Mouse (Mus musculus) liver, embryonic 16.5 days (tissue): ENCODE measurements around the gene Mpi. TPM values are rescaled to one million over a fixed set of nuclear protein-coding genes. Genes with fewer than 3 reads are reported as not detected.

Experiments
- ATAC-seq: fragments of 200-750 bp; cut with Nextera tagmentation; 2 replicates; pipeline ENCODE4 v1.8.0; 2017; ENCODE audit warnings: low read depth, mild to moderate bottlenecking, moderate number of reproducible peaks, moderate library complexity
- H3K27ac ChIP-seq: fragments of 300-500 bp; sonication (generic); 2 replicates; pipeline ENCODE4 v1.5.1; 2014; ENCODE audit warnings: mild to moderate bottlenecking, low read length
- H3K27me3 ChIP-seq: fragments of 300-500 bp; sonication (generic); 2 replicates; pipeline ENCODE4 v1.6.1; 2014; ENCODE audit warnings: low read depth, low read length, mixed read lengths; ENCODE audit not compliant: control insufficient read depth, insufficient read depth
- H3K36me3 ChIP-seq: fragments of 300-500 bp; sonication (generic); 2 replicates; pipeline ENCODE4 v1.6.1; 2014; ENCODE audit warnings: mild to moderate bottlenecking; ENCODE audit not compliant: control insufficient read depth, insufficient read depth
- H3K4me1 ChIP-seq: fragments of 300-500 bp; sonication (generic); 2 replicates; pipeline ENCODE4 v1.6.1; 2014; ENCODE audit warnings: low read depth, low read length, mixed read lengths; ENCODE audit not compliant: control insufficient read depth
- H3K4me2 ChIP-seq: fragments of 300-500 bp; sonication (generic); 2 replicates; pipeline ENCODE4 v1.6.1; 2014; ENCODE audit warnings: low read depth, low read length, mixed read lengths
- H3K4me3 ChIP-seq: fragments of 300-500 bp; sonication (generic); 2 replicates; pipeline ENCODE4 v1.5.1; 2014; ENCODE audit warnings: low read depth, mild to moderate bottlenecking, low read length
- H3K9ac ChIP-seq: fragments of 300-500 bp; sonication (generic); 2 replicates; pipeline ENCODE4 v1.6.1; 2014; ENCODE audit warnings: low read depth, low read length
- H3K9me3 ChIP-seq: fragments of 300-500 bp; sonication (generic); replicated peaks from 2 replicates; pipeline ENCODE4 v1.6.1; 2016; ENCODE audit warnings: low read length; ENCODE audit not compliant: control insufficient read depth
- WGBS: fragments of 180-500 bp; shearing (Covaris S2); extraction: QIAGEN DNeasy Blood & Tissue Kit; methylation state at CpG from one replicate; pipeline ENCODE4 v1.1.7; 2014; ENCODE audit not compliant: insufficient replicate concordance; 5-methylcytosine and 5-hydroxymethylcytosine counted together
- polyA plus RNA-seq: library from polyadenylated mRNA; unstranded; fragments of >200 nt; fragmentation: Nextera tagmentation; extraction: Ambion mirVana; gene quantifications from 2 replicates; pipeline ENCODE4 v1.2.1, GENCODE M21; 2015

Mpi gene
- polyA plus RNA-seq, 1 experiment from 2014 or later = 12.3 TPM

DNA sequence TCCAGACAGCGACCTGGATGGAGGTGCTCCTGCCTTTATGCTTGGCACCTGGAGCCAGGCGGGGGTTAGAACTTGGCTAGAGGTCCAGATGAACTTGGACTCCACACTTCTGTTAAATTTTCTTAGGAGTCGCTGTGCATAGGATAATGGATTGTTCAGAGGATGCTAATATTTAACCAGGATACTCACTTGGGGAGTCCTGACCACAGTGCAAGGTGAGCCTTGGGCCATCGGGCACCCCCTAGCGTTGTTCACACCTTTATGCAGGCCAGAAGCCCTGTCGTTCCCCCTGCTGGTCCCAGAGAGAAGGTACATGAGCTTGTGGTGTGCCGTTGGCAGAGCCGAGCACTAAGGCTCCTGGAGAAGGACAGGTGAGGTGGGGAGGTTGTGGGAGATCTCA, 14.3 kb upstream of the Mpi start:
- no peak for ATAC-seq

DNA sequence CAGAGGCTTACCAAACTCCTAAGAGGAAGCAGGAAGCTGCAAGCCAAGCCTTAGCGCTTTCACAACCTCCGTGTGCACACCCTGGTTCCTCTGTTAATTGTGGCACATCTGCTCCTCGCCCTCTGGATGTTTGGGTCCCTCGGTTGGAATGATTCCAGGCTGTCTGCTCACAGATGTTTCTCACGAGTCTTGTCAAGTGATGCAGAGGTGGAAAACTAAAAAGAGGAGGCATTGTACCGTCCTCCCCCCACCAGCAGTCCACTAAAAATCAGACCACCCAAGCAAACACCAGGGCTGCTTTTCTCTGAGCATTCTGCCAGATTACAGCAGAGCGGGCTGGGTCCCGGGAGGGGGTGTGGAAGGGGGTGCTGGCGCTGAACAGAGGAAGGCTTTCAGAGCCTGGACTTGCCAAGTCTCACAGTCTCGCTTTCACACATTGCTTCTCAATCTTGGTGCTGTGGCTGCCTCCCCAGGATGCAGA, 13.2 kb upstream of the Mpi start:
- H3K9ac ChIP-seq = no peak overlapping the region
- H3K36me3 ChIP-seq = no peaks in the 10 kb centered on the region; the same call in 1 of the 2 replicates
- 48% methylated on average over 10 of the region's 10 CpGs for WGBS
- H3K4me2 ChIP-seq = no peak overlapping the region; the same call in 1 of the 2 replicates
- no peaks in the 10 kb centered on the region for H3K9me3 ChIP-seq
- H3K27ac ChIP-seq = 0 out of 2 replicates have a peak overlapping the region, but pooled peaks have one; percentile 39
- no peaks in the 10 kb centered on the region for H3K27me3 ChIP-seq
- H3K4me3 ChIP-seq = no peak overlapping the region
- no peak for ATAC-seq
- peaks cover 12% of the 10 kb centered on the region for H3K4me1 ChIP-seq

More for the DNA sequence above, 14.3 kb upstream of the Mpi start:
- no peaks in the 10 kb centered on the region for H3K27me3 ChIP-seq
- no peak overlapping the region for H3K4me2 ChIP-seq
- 55% methylated on average over 8 of the region's 8 CpGs for WGBS
- no peak overlapping the region for H3K9ac ChIP-seq
- no peaks in the 10 kb centered on the region for H3K9me3 ChIP-seq
- H3K27ac ChIP-seq = no peak overlapping the region
- peaks cover 5% of the 10 kb centered on the region; the same call in 1 of the 2 replicates for H3K4me1 ChIP-seq
- H3K4me3 ChIP-seq = no peak overlapping the region
- H3K36me3 ChIP-seq = no peaks in the 10 kb centered on the region; the same call in 1 of the 2 replicates

DNA sequence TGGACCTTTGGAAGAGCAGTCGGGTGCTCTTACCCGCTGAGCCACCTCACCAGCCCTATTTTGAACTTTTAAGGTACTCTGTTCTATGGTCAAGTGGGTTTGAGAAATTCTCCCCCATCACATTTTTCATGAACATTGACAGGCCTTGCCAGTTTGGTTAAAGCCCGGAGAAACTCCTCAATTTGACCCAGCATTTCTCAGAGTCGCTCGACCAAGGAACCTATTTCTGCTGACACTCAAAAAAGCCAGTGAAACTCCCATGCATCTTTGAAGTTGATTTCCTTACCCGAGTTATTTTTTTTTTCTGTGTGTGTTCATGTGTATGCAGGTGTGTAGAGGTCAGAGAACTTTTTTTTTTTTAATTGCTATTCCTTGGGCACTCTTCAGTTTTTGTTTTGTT, 12.0 kb upstream of the Mpi start:
- Histone ChIP-seq H3K9me3 (no peaks in the 10 kb centered on the region), H3K9ac (no peak overlapping the region), H3K36me3 (no peaks in the 10 kb centered on the region; the same call in 1 of the 2 replicates), H3K4me2 (no peak overlapping the region), H3K4me3 (no peak overlapping the region), H3K27ac (no peak overlapping the region), H3K27me3 (no peaks in the 10 kb centered on the region), H3K4me1 (peaks cover 18% of the 10 kb centered on the region)
- no peak for ATAC-seq
- WGBS = 71% methylated on average over 6 of the region's 6 CpGs

DNA sequence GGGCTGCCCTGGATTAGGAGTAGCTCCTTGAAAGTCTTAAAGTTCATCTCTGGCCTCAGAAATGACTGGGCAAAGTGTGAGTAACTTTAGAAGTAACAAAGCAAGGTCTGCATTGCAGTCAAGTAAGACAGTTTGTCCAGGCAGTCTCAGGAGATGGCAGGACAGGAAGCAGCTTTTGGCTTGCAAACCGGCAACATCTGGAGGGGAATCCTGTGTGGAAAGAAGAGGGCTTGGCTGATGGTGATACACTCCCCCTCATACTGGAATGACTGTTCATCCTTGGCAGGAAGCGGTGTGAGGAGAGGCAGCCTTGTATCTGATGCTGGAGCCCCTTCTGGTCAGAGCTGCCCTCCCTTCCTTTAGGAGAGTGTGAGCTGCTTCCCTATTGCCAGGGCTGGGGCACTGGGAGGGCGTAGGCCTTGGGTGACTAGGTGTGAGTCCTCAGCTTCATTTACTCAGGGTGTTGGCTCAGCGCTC, 10.4 kb upstream of the Mpi start:
- WGBS = 41% methylated on average over 4 of the region's 4 CpGs
- H3K4me1 ChIP-seq = peaks cover 18% of the 10 kb centered on the region
- H3K9me3 ChIP-seq = no peaks in the 10 kb centered on the region
- H3K36me3 ChIP-seq = no peaks in the 10 kb centered on the region
- H3K4me2 ChIP-seq = peak overlapping the region; percentile 3; the same call in 1 of the 2 replicates
- no peak for ATAC-seq
- H3K27ac ChIP-seq = no peak overlapping the region
- H3K27me3 ChIP-seq = no peaks in the 10 kb centered on the region
- H3K4me3 ChIP-seq = no peak overlapping the region
- H3K9ac ChIP-seq = no peak overlapping the region

DNA sequence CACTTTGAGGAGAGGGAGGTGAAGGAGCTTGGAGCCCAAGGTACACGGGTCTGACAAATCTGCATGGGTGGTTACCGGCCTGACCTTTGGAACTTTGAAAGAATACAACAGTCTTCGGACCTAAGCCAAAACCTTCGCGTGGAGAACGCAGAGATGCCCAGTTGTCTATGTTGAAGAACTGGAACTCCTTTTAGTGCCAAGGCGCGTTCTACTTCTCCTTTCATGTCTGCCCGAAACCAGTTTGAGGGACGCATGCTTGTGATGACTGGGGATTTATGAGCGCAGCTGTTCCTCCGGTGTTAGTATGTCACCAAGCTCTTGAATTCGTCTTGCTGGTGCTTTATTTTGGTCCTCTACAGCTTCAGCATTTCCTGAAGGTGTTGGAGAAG, 9.1 kb upstream of the Mpi start:
- H3K4me2 ChIP-seq = peak overlapping the region; percentile 85
- peak overlapping the region; percentile 84 for H3K4me3 ChIP-seq
- no peak for ATAC-seq
- no peaks in the 10 kb centered on the region for H3K9me3 ChIP-seq
- peaks cover 18% of the 10 kb centered on the region for H3K4me1 ChIP-seq
- WGBS = 43% methylated on average over 13 of the region's 13 CpGs
- H3K27ac ChIP-seq = peak overlapping the region; percentile 80
- H3K9ac ChIP-seq = peak overlapping the region; percentile 83
- no peaks in the 10 kb centered on the region for H3K27me3 ChIP-seq
- no peaks in the 10 kb centered on the region for H3K36me3 ChIP-seq

DNA sequence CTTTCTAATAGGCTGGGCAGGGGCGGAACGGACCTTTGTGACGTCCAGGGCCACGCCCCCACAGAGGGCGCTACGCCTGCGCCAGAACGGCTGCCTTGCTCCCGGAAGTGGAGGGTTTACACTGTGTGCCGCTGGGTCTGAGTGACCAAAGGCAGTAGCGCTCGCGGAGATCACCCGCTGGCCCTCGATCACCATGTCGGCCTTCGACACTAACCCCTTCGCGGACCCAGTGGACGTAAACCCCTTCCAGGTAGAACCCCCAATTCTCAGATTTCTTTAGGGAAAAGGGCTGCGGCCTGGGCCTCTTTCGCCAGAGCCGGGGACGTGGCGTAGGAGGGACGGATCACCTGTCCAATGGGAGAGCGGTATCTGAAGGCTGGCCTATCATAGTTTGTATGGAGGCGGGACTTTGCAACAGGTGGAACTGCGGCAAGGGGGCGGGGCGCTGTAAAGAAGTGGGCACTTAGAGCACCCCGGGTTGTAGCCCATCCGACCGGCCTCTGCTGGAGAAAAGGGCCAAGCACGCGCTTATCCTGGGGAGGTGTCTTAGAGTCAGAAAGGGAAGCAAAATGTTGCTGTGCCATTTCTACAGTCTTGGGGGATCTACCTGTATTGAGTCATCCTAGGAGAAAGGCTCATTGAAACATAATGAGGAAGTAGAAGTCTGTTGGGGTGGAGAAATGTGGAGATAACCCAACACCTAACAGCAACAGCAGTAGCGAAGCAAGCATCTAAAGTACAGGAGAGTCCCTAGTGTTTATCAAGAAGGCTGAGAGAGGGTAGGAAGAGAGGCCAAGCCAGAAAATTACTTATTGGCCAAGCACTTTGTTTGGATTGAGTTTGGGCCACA, 8.5 kb upstream of the Mpi start, which contains the start of gene Scamp2:
Gene Scamp2 (plus strand): TSS at position 83 of the 850 bp plus-strand sequence.
- Histone ChIP-seq H3K27ac (peak within 1 kb of the TSS; percentile 80), H3K36me3 (no peaks in the 10 kb centered on the region), H3K4me1 (peaks cover 18% of the 10 kb centered on the region), H3K27me3 (no peaks in the 10 kb centered on the region), H3K9me3 (no peaks in the 10 kb centered on the region), H3K9ac (peak within 1 kb of the TSS; percentile 83), H3K4me3 (peak within 1 kb of the TSS; percentile 84), H3K4me2 (peak within 1 kb of the TSS; percentile 85)
- peak; percentile 99 for ATAC-seq
- WGBS = under 1% methylated on average over 37 of the region's 37 CpGs

DNA sequence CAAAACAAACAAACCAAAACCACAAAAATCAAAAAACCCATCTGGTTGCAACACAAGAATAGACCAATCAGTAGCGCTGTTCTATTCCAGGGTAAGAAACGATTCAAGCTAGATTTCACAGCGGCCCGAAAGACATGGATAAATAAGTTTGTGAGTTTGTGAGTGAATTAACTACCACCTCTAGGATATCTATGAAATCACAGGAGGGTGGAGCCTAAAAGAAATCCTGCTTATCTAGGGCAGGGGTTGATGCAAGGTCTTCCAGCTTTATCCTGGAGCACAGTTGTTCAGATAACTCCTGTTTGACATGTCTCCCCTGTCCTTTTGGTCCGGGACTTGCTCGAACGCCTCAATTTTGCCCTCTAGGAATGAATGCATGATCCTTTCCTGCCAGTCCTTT, 7.7 kb upstream of the Mpi start:
- peak overlapping the region; percentile 85 for H3K4me2 ChIP-seq
- peak overlapping the region; percentile 84 for H3K4me3 ChIP-seq
- no peaks in the 10 kb centered on the region for H3K27me3 ChIP-seq
- H3K4me1 ChIP-seq = peaks cover 16% of the 10 kb centered on the region
- H3K27ac ChIP-seq = no peak overlapping the region
- no peaks in the 10 kb centered on the region for H3K9me3 ChIP-seq
- 20% methylated on average over 7 of the region's 7 CpGs for WGBS
- H3K36me3 ChIP-seq = no peaks in the 10 kb centered on the region
- no peak for ATAC-seq
- peak overlapping the region; percentile 35; the same call in 1 of the 2 replicates for H3K9ac ChIP-seq

DNA sequence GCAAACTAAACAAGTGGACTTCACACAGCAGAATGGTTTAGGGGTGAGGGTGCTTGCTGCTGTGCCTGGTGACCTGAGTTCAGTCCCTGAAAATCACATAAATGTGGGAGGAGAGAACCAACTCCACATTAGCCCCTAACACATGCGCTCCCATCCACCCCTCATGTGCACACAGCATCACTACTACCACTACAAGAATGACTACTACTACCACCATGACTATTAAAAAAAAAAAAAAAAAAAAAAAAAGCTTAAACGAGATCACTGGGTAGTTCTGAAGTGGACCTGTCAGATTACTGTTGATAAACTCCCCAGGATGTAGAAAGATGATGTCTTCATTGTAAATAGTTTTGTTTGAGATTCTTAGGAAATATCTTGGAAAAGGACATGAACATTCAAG, 7.0 kb upstream of the Mpi start:
- no peak for ATAC-seq
- 59% methylated on average over 2 of the region's 2 CpGs for WGBS
- H3K27ac ChIP-seq = no peak overlapping the region
- no peaks in the 10 kb centered on the region for H3K36me3 ChIP-seq
- H3K4me2 ChIP-seq = no peak overlapping the region
- H3K4me3 ChIP-seq = no peak overlapping the region
- H3K9me3 ChIP-seq = no peaks in the 10 kb centered on the region
- no peak overlapping the region for H3K9ac ChIP-seq
- peaks cover 15% of the 10 kb centered on the region for H3K4me1 ChIP-seq
- H3K27me3 ChIP-seq = no peaks in the 10 kb centered on the region

DNA sequence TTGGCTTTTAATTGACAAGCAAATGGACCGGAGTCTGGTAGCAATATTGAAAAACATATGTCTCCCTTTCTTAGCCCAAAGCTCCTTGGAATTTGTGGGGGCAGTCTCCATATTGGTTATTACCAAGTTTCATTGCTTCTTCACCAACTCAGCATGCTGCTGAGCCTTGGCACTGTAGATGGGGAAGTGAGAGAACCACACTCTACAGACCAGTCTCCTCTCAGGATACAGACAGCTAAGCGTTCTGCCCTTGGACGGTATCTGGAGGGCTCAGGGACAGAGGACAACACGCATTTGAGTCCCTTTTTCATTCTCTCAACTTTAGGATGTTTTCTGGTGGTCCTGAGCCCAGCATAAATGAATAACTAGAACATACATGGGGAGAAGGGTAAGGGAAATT, 6.1 kb upstream of the Mpi start:
- Histone ChIP-seq H3K4me1 (peaks cover 15% of the 10 kb centered on the region), H3K9ac (no peak overlapping the region), H3K36me3 (no peaks in the 10 kb centered on the region), H3K27me3 (no peaks in the 10 kb centered on the region), H3K4me2 (no peak overlapping the region), H3K27ac (no peak overlapping the region), H3K4me3 (no peak overlapping the region), H3K9me3 (no peaks in the 10 kb centered on the region)
- ATAC-seq = no peak
- WGBS = 61% methylated on average over 4 of the region's 4 CpGs
